Mouse (Mus musculus): ENCODE data around the gene Cenpo. TPM values are rescaled to one million over a fixed set of nuclear protein-coding genes. Genes with fewer than 3 reads are reported as not detected.

The Cenpo gene
- total RNA-seq, 1 experiment, result 17.6 TPM

GRCm38 (mm10) chr12:4198702-4199101 lies 35.4 kb downstream of the Cenpo start:
- no peak for DNase-seq (ENCODE audit: low read depth, low spot score)
- no peak overlapping the region for H3K4me3 ChIP-seq (ENCODE audit: insufficient read depth in 1 of 2, low read depth in 1 of 2, low read length in 2 of 2, poor library complexity in 1 of 2, severe bottlenecking in 1 of 2)
- H3K9me3 ChIP-seq (ENCODE audit: control insufficient read depth, insufficient read depth, low read depth, low read length), result no peaks in the 10 kb centered on the region
- H3K36me3 ChIP-seq (ENCODE audit: control insufficient read depth, insufficient read depth, low read length, poor library complexity, severe bottlenecking), result peaks cover 9% of the 10 kb centered on the region; the same call in 1 of the 2 replicates
- no peak overlapping the region for H3K27ac ChIP-seq (ENCODE audit: insufficient read depth, low read depth, low read length, poor library complexity, severe bottlenecking)
- in situ Hi-C loops (cut with MboI; ENCODE audit: low sequenced_read_pairs in 2 of 2, unreplicated experiment in 2 of 2), result no loop called here
- TF ChIP-seq CHD2 (IDR thresholded peaks at IDR 0.05; ENCODE audit: low read depth, low read length) (no peak), MAFK (IDR thresholded peaks at IDR 0.05; ENCODE audit: insufficient read depth, low read depth, low read length) (no peak), ZC3H11A (IDR thresholded peaks at IDR 0.05; ENCODE audit: borderline replicate concordance, low read depth, low read length) (no peak), HCFC1 (IDR thresholded peaks at IDR 0.05; ENCODE audit: borderline replicate concordance, insufficient read depth, low read length) (no peak), ZNF384 (IDR thresholded peaks at IDR 0.05; ENCODE audit: low read depth, low read length) (no peak)
- no peak overlapping the region for H3K9ac ChIP-seq (ENCODE audit: insufficient read depth, low read depth, low read length, poor library complexity, severe bottlenecking)
- H3K4me1 ChIP-seq (ENCODE audit: control insufficient read depth in 2 of 2, insufficient read depth in 2 of 2, low read length in 2 of 2, poor library complexity in 1 of 2), result peaks cover 3 to 15% of the 10 kb centered on the region in 2 experiments; a peak in 2 of 4 replicates

- no peak overlapping the region for H3K9ac ChIP-seq (ENCODE audit: insufficient read depth, low read depth, low read length, poor library complexity, severe bottlenecking)
- no peaks in the 10 kb centered on the region for H3K9me3 ChIP-seq (ENCODE audit: control insufficient read depth, insufficient read depth, low read depth, low read length)
- peaks cover 3 to 14% of the 10 kb centered on the region in 2 experiments; a peak in 2 of 4 replicates for H3K4me1 ChIP-seq (ENCODE audit: control insufficient read depth in 2 of 2, insufficient read depth in 2 of 2, low read length in 2 of 2, poor library complexity in 1 of 2)
- no peak for DNase-seq (ENCODE audit: low read depth, low spot score)
- 0 out of 4 replicates have a peak overlapping the region, but pooled peaks of 1 of the 2 experiments have one; percentile 26 for H3K4me3 ChIP-seq (ENCODE audit: insufficient read depth in 1 of 2, low read depth in 1 of 2, low read length in 2 of 2, poor library complexity in 1 of 2, severe bottlenecking in 1 of 2)
- H3K27ac ChIP-seq (ENCODE audit: insufficient read depth, low read depth, low read length, poor library complexity, severe bottlenecking), result no peak overlapping the region
- no peak for TF ChIP-seq CHD2 (IDR thresholded peaks at IDR 0.05; ENCODE audit: low read depth, low read length)
- no peak for TF ChIP-seq ZC3H11A (IDR thresholded peaks at IDR 0.05; ENCODE audit: borderline replicate concordance, low read depth, low read length)
- no peak for TF ChIP-seq ZNF384 (IDR thresholded peaks at IDR 0.05; ENCODE audit: low read depth, low read length)
- no peak for TF ChIP-seq HCFC1 (IDR thresholded peaks at IDR 0.05; ENCODE audit: borderline replicate concordance, insufficient read depth, low read length)
- no peak for TF ChIP-seq MAFK (IDR thresholded peaks at IDR 0.05; ENCODE audit: insufficient read depth, low read depth, low read length)
- in situ Hi-C loops (cut with MboI; ENCODE audit: low sequenced_read_pairs in 2 of 2, unreplicated experiment in 2 of 2), result no loop called here
- H3K36me3 ChIP-seq (ENCODE audit: control insufficient read depth, insufficient read depth, low read length, poor library complexity, severe bottlenecking), result peaks cover 7% of the 10 kb centered on the region; the same call in 1 of the 2 replicates
These were observed 39.5 kb downstream of the Cenpo start for GRCm38 (mm10) chr12:4194643-4195042.

- DNase-seq (ENCODE audit: low read depth, low spot score), result no peak
- TF ChIP-seq ZNF384 (IDR thresholded peaks at IDR 0.05; ENCODE audit: low read depth, low read length) (no peak), MAFK (IDR thresholded peaks at IDR 0.05; ENCODE audit: insufficient read depth, low read depth, low read length) (no peak), HCFC1 (IDR thresholded peaks at IDR 0.05; ENCODE audit: borderline replicate concordance, insufficient read depth, low read length) (no peak), ZC3H11A (IDR thresholded peaks at IDR 0.05; ENCODE audit: borderline replicate concordance, low read depth, low read length) (no peak), CHD2 (IDR thresholded peaks at IDR 0.05; ENCODE audit: low read depth, low read length) (no peak)
- no peak overlapping the region for H3K4me3 ChIP-seq (ENCODE audit: insufficient read depth in 1 of 2, low read depth in 1 of 2, low read length in 2 of 2, poor library complexity in 1 of 2, severe bottlenecking in 1 of 2)
- in situ Hi-C loops (cut with MboI; ENCODE audit: low sequenced_read_pairs in 2 of 2, unreplicated experiment in 2 of 2), result no loop called here
- H3K27ac ChIP-seq (ENCODE audit: insufficient read depth, low read depth, low read length, poor library complexity, severe bottlenecking), result no peak overlapping the region
- no peak overlapping the region for H3K9ac ChIP-seq (ENCODE audit: insufficient read depth, low read depth, low read length, poor library complexity, severe bottlenecking)
- H3K36me3 ChIP-seq (ENCODE audit: control insufficient read depth, insufficient read depth, low read length, poor library complexity, severe bottlenecking), result peaks cover 3% of the 10 kb centered on the region; the same call in 1 of the 2 replicates
- peaks cover 6 to 23% of the 10 kb centered on the region in 2 experiments; a peak in 3 of 4 replicates for H3K4me1 ChIP-seq (ENCODE audit: control insufficient read depth in 2 of 2, insufficient read depth in 2 of 2, low read length in 2 of 2, poor library complexity in 1 of 2)
- no peaks in the 10 kb centered on the region for H3K9me3 ChIP-seq (ENCODE audit: control insufficient read depth, insufficient read depth, low read depth, low read length)
These were observed 40.9 kb downstream of the Cenpo start for GRCm38 (mm10) chr12:4193025-4193740.

- no peak for TF ChIP-seq ZNF384 (IDR thresholded peaks at IDR 0.05; ENCODE audit: low read depth, low read length)
- no peak for TF ChIP-seq ZC3H11A (IDR thresholded peaks at IDR 0.05; ENCODE audit: borderline replicate concordance, low read depth, low read length)
- no peak for TF ChIP-seq HCFC1 (IDR thresholded peaks at IDR 0.05; ENCODE audit: borderline replicate concordance, insufficient read depth, low read length)
- no peak for TF ChIP-seq MAFK (IDR thresholded peaks at IDR 0.05; ENCODE audit: insufficient read depth, low read depth, low read length)
- TF ChIP-seq CHD2 (IDR thresholded peaks at IDR 0.05; ENCODE audit: low read depth, low read length), result no peak
- H3K27ac ChIP-seq (ENCODE audit: insufficient read depth, low read depth, low read length, poor library complexity, severe bottlenecking), result no peak overlapping the region
- peaks cover 3% of the 10 kb centered on the region; the same call in 1 of the 2 replicates for H3K36me3 ChIP-seq (ENCODE audit: control insufficient read depth, insufficient read depth, low read length, poor library complexity, severe bottlenecking)
- no peaks in the 10 kb centered on the region for H3K9me3 ChIP-seq (ENCODE audit: control insufficient read depth, insufficient read depth, low read depth, low read length)
- H3K4me3 ChIP-seq (ENCODE audit: insufficient read depth in 1 of 2, low read depth in 1 of 2, low read length in 2 of 2, poor library complexity in 1 of 2, severe bottlenecking in 1 of 2), result no peak overlapping the region
- no peak overlapping the region for H3K9ac ChIP-seq (ENCODE audit: insufficient read depth, low read depth, low read length, poor library complexity, severe bottlenecking)
- in situ Hi-C loops (cut with MboI; ENCODE audit: low sequenced_read_pairs in 2 of 2, unreplicated experiment in 2 of 2), result no loop called here
- DNase-seq (ENCODE audit: low read depth, low spot score), result no peak
- peaks cover 6 to 24% of the 10 kb centered on the region in 2 experiments; a peak in 3 of 4 replicates for H3K4me1 ChIP-seq (ENCODE audit: control insufficient read depth in 2 of 2, insufficient read depth in 2 of 2, low read length in 2 of 2, poor library complexity in 1 of 2)
These were observed 41.6 kb downstream of the Cenpo start for GRCm38 (mm10) chr12:4192514-4192913.

Measured in ES-E14 (cell line).